Mouse (Mus musculus): ENCODE measurements at regions not wholly inside any gene's neighbourhood (a gene's known extent, or its start where the extent isn't known, plus 50 kb on each side); places are given as distances from the start of the nearest gene placed in this dataset.

DNA sequence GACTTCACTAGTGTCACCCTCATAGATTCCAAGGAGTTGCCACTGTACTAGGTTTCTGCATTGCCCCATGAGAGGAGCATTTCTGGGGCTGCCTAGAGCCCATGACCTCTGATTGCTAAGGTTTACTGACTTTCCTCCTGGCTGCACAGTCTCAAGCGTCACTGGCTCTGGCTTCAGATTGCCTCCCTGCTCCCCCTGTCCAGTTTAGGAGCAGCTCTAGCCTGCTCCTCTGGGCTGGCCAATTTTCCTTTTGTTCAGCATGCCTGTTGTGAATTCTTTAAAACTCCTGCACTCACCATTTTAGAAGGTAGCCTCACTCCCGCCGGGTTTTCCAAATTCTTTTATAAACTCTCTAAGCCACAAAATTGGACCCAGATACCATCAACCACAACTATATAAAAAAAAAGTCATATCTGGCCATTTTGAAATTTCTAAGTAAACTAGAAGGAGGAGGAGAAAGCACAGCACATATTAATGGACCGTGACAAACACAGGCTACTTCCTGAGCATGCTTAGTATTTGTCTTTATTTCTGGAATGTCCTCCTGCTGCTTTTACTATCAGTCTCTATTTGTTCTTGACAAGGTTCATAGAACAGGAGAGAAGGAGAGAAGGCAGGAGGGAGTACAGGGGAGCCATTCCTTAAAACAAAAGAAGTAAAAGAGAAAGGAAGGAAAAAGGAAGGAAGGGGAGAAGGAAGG is 126.6 kb upstream of the Thsd7b start:
- TF ChIP-seq POLR2A (IDR thresholded peaks at IDR 0.05; ENCODE audit: low read depth, low read length) = no peak
- TF ChIP-seq CTCF (IDR thresholded peaks at IDR 0.05; ENCODE audit: borderline replicate concordance, insufficient read depth, low read length) = no peak
